Mouse (Mus musculus) thymus, adult 2 months (tissue): ENCODE data around the gene Snd1. TPM values are rescaled to one million over a fixed set of nuclear protein-coding genes. Genes with fewer than 3 reads are reported as not detected.

ENCODE experiments used
- DNase-seq: peaks from one replicate; pipeline ENCODE4 v3.0.0; 2021
- H3K27ac ChIP-seq: fragments of 200-500 bp; 2 replicates; pipeline ENCODE4 v1.5.1; 2012; ENCODE audit warnings: low read length, control low read depth; ENCODE audit not compliant: control insufficient read depth, insufficient read depth
- H3K27me3 ChIP-seq: fragments of 200-500 bp; 2 replicates; pipeline ENCODE4 v1.6.1; 2012; ENCODE audit warnings: mild to moderate bottlenecking, low read length, moderate library complexity, mixed read lengths; ENCODE audit not compliant: control insufficient read depth, insufficient read depth
- H3K36me3 ChIP-seq: fragments of 200-500 bp; 2 replicates; pipeline ENCODE4 v1.6.1; 2012; ENCODE audit warnings: mild to moderate bottlenecking, low read length, moderate library complexity; ENCODE audit not compliant: control insufficient read depth, insufficient read depth
- H3K4me1 ChIP-seq: fragments of 200-500 bp; replicated peaks from 2 replicates; pipeline ENCODE4 v1.6.1; 2012; ENCODE audit warnings: low read length; ENCODE audit not compliant: control insufficient read depth, insufficient read depth
- H3K4me3 ChIP-seq: fragments of 200-500 bp; 2 replicates; pipeline ENCODE4 v1.5.1; 2012; ENCODE audit warnings: mild to moderate bottlenecking, low read length, control low read depth, moderate library complexity; ENCODE audit not compliant: control insufficient read depth, insufficient read depth
- CTCF ChIP-seq: fragments of 200-500 bp; IDR thresholded peaks from 2 replicates; pipeline ENCODE4 v1.5.1; 2012; ENCODE audit warnings: mild to moderate bottlenecking, control low read depth, low read length, moderate library complexity, borderline replicate concordance; ENCODE audit not compliant: control insufficient read depth, poor library complexity, insufficient read depth; ENCODE audit errors: extremely low read depth
- POLR2A ChIP-seq: fragments of 200-500 bp; IDR thresholded peaks from 2 replicates; pipeline ENCODE4 v1.6.1; 2012; ENCODE audit warnings: mild to moderate bottlenecking, low read length, control low read depth, moderate library complexity; ENCODE audit not compliant: control insufficient read depth, poor library complexity, insufficient read depth; ENCODE audit errors: extremely low read depth
- WGBS: fragments of 180-500 bp; shearing (Covaris S2); methylation state at CpG from one replicate; pipeline ENCODE4 v1.1.7; 2018; 5-methylcytosine and 5-hydroxymethylcytosine counted together
- polyA plus RNA-seq: library from polyadenylated mRNA; depleted of rRNA; stranded (reverse); fragments of >200 nt; gene quantifications from 2 replicates; pipeline ENCODE4 v1.2.3, GENCODE M21; 2012

Snd1 gene
- polyA plus RNA-seq, 1 experiment: 79.3 TPM

GRCm38 (mm10) chr6:28905301-28905700 is 430.4 kb downstream of the Snd1 start:
- no peak for TF ChIP-seq POLR2A
- TF ChIP-seq CTCF: no peak
- Histone ChIP-seq H3K36me3 (no peaks in the 10 kb centered on the region), H3K27ac (no peak overlapping the region), H3K27me3 (no peaks in the 10 kb centered on the region), H3K4me3 (no peak overlapping the region), H3K4me1 (no peaks in the 10 kb centered on the region)
- DNase-seq: no peak
- 83% methylated on average over 8 of the region's 8 CpGs for WGBS

GRCm38 (mm10) chr6:28909866-28910265 is 434.9 kb downstream of the Snd1 start:
- 71% methylated on average over 15 of the region's 15 CpGs for WGBS
- no peak overlapping the region for H3K4me3 ChIP-seq
- no peak for DNase-seq
- no peaks in the 10 kb centered on the region for H3K36me3 ChIP-seq
- H3K4me1 ChIP-seq: no peaks in the 10 kb centered on the region
- no peak overlapping the region for H3K27ac ChIP-seq
- no peaks in the 10 kb centered on the region for H3K27me3 ChIP-seq
- no peak for TF ChIP-seq CTCF
- TF ChIP-seq POLR2A: no peak

- Histone ChIP-seq H3K4me1 (no peaks in the 10 kb centered on the region), H3K27me3 (no peaks in the 10 kb centered on the region), H3K27ac (no peak overlapping the region), H3K36me3 (no peaks in the 10 kb centered on the region), H3K4me3 (no peak overlapping the region)
- DNase-seq: no peak
- WGBS: 50% methylated on average over 1 of the region's 1 CpGs
- TF ChIP-seq POLR2A: no peak
- TF ChIP-seq CTCF: no peak
Observed at GRCm38 (mm10) chr6:28914981-28915380, 440.0 kb downstream of the Snd1 start.

- H3K4me3 ChIP-seq: no peak overlapping the region
- DNase-seq: no peak
- no peaks in the 10 kb centered on the region for H3K36me3 ChIP-seq
- 38% methylated on average over 8 of the region's 8 CpGs for WGBS
- H3K27me3 ChIP-seq: no peaks in the 10 kb centered on the region
- no peak overlapping the region for H3K27ac ChIP-seq
- H3K4me1 ChIP-seq: no peaks in the 10 kb centered on the region
- no peak for TF ChIP-seq POLR2A
- no peak for TF ChIP-seq CTCF
Observed at GRCm38 (mm10) chr6:28916630-28917029, 441.7 kb downstream of the Snd1 start.

GRCm38 (mm10) chr6:28919346-28919745 is 444.4 kb downstream of the Snd1 start:
- TF ChIP-seq POLR2A: no peak
- TF ChIP-seq CTCF: no peak
- no peak overlapping the region for H3K4me3 ChIP-seq
- WGBS: 85% methylated on average over 6 of the region's 6 CpGs
- no peaks in the 10 kb centered on the region for H3K36me3 ChIP-seq
- H3K27me3 ChIP-seq: no peaks in the 10 kb centered on the region
- H3K27ac ChIP-seq: no peak overlapping the region
- no peak for DNase-seq
- no peaks in the 10 kb centered on the region for H3K4me1 ChIP-seq

- WGBS: 95% methylated on average over 12 of the region's 12 CpGs
- no peak for TF ChIP-seq CTCF
- TF ChIP-seq POLR2A: no peak
- H3K4me3 ChIP-seq: no peak overlapping the region
- H3K27me3 ChIP-seq: no peaks in the 10 kb centered on the region
- no peak overlapping the region for H3K27ac ChIP-seq
- no peaks in the 10 kb centered on the region for H3K4me1 ChIP-seq
- no peak for DNase-seq
- no peaks in the 10 kb centered on the region for H3K36me3 ChIP-seq
Observed at GRCm38 (mm10) chr6:28922371-28922770, 447.4 kb downstream of the Snd1 start.
